Mouse (Mus musculus): Measurements from ENCODE around the gene Med25.

DNA sequence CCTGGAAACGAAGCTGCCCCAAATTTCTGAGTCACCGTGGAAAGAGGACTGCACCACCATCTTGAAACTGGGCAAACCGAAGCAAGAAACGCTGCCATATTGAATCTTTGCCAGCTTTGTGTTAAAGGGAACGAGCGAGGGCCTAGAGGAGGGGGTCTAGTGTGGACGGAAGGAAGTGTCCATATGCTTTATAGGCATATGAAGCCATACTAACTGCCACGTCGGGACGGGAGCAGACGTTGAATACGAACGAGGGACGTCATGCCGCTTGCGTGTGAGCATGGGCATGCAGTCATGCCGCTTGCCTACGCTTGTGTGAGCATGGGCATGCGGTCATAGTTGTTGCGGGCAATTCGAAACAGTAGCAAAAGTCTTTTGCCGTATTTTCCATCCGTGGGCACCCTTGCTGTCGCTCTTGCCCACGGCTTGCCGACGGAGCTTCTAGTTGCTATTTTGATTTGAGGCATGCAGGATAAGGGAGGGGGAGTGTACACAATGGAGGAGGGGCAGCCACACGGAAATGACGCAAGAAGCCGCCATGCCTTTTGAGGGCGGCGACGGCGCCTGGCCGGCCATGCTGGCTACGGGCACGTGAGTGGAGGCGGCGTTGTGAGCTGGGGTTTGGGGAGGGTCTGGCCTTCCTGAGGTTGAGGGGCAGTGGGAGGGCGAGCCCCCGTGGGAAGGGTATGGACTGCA lies 42.9 kb downstream of the Med25 start:
- TF ChIP-seq CTCF (IDR thresholded peaks at IDR 0.05; ENCODE audit: borderline replicate concordance, insufficient read depth, low read depth, low read length) (no peak), POLR2A (IDR thresholded peaks at IDR 0.05; ENCODE audit: borderline replicate concordance, insufficient read depth, low read length) (peak; percentile 53; the same call in 1 of the 2 replicates)

Data from cerebellum, adult 2 months (tissue).